Mouse (Mus musculus): ENCODE results near the gene Gm9780.
"Not testable (repeated sequence)": the region's sequence is repeated elsewhere in the genome, so short reads cannot be mapped to it uniquely, and the experiment has no call there.

- TF ChIP-seq CTCF, EP300 (IDR thresholded peaks at IDR 0.05; ENCODE audit: low read depth): not testable (repeated sequence)
Measured at GRCm38 (mm10) chr14:26045007-26045406, 2.5 kb upstream of the Gm9780 start.

All from liver, postnatal 0 days (tissue).